Mouse (Mus musculus): ENCODE data around the gene Fgr.

GRCm38 (mm10) chr4:132962628-132963027 is 11.3 kb upstream of the Fgr start:
- TF ChIP-seq CTCF (IDR thresholded peaks at IDR 0.05; ENCODE audit: low read depth, low read length) (no peak), GATA1 (IDR thresholded peaks at IDR 0.05; ENCODE audit: borderline replicate concordance, low read length) (no peak)

Data from G1E (cell line).